Mouse (Mus musculus) liver, embryonic 14.5 days (tissue): ENCODE results near the gene Rab27a.

Experiments used
- CTCF ChIP-seq: IDR thresholded peaks from 2 replicates; pipeline ENCODE4 v1.5.1; 2016; ENCODE audit warnings: antibody characterized with exemption, low read depth, control low read depth
- EP300 ChIP-seq: IDR thresholded peaks from 2 replicates; pipeline ENCODE4 v1.6.1; 2016; ENCODE audit warnings: antibody characterized with exemption, low read depth

DNA sequence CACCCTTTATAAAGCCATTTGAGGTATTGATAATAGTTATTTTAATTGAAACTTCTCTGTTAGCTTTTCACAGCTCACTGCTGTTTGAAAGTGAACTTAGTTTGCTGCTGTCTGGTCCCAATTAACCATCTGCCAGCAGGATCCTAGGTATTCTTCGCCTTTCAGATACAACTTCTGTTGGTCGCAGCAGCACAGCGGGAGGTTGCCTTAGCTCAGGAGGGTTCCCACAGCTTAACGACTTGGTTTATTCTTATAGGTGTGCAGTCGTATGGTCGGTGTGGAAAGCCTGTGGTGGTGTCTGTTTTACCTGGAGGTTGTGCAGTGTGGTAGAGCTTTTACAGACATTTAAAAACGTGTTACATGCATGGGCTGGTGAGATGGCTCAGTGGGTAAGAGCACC lies 47.8 kb upstream of the Rab27a start:
- TF ChIP-seq CTCF (no peak), EP300 (no peak)
